Mouse (Mus musculus) left cerebral cortex, adult 8-10 months (tissue): ENCODE measurements at regions not wholly inside any gene's neighbourhood (a gene's known extent, or its start where the extent isn't known, plus 50 kb on each side); places are given as distances from the start of the nearest gene placed in this dataset.
A peak's percentile ranks its signal among the peaks of the same experiment; 100 is the strongest.

Experiments used
- DNase-seq, 2 experiments: peaks; one replicate each; pipeline ENCODE4 v3.0.0; 2022; ENCODE audit warnings: low spot score in 2 of 2

DNA sequence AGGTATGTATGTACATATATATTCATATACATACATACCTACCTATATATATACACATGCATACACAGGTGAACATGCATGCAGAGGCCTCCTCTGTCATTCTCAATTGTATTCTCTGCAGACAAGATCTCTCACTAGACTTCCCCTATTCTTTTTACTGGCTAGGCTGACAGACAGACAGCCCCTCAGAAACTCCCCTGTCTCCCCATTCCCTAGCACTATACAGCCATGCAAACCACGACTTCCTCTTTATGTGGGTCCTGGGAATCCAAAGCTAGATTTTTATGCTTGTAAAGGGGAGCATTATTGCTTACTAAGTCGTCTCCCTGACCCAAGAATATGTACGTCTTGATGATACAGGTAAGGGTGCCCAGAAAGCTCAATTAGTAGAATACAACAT lies 86.9 kb downstream of the Fam124b start:
- DNase-seq: no peak

DNA sequence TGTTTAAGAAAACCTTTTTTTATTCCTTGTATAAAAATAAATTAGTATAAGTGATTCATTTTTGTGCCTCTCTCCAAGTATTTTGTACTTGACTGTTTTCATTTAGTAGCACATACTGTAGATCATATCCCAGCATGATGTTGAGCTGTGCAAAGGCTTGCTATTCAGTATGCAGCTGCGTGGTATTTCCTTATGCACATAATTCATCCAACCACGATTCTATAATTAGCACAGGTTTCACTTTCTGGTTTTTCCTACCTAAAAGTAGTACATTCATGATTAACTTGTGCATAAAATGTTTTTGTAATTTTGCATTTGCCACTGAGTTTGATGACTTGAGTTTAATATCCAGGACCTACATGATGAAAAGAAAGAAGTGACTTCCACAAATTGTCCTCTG lies 94.3 kb downstream of the Fam124b start:
- DNase-seq: peak in 1 of 2 experiments; percentile 18

DNA sequence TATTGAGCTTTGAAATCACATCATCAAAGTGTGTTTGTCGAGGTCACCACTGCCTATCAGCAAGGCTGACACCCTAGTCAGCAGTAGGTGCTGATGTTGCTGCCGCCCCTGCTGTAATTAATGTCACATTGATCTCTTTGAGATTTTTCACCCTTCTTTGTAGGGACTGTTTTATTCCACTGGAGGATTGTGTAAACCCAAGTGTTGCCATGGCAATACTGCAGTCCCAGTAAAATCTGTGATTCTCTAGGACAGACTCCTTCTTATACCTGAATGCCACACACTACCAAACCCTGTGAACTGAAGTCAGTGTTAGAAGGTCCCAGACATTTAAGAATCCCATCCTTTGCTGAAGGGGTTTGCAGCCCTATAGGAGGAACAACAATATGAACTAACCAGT lies 102.4 kb downstream of the Fam124b start:
- no peak for DNase-seq

DNA sequence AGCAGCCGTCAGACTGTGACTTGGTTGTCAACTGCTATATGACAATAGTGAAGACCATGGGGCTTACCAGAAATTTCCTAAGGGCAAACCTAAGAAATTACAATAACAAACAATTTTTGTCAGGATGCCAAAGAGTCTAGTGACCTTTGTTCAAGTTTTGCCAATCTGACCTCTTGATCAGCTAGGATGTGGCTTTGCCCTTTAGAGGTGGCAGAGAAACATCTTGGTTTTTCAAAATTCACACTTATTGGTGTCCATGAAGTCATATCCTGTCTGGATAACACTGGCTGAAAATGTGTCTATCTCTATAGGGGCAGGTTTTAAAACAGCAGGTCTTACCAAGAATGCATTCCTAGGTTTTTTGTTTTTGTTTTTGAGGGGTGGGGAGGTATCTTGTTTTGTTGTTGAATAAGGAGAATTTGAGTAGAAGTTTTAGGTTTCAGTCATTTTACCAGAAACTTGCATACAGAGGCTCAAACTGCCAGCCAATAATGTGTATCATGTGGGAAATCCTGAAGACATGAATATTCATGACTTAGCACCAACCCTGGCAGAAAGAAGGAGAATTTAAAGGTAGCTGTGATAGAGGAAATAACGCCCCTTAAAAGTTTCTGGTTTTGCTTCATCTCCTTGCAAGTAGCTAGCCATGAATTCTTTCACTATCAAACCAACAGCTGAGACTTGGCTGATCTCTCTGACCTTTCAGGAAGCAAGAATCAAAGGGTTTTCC lies 110.4 kb downstream of the Fam124b start:
- DNase-seq: no peak

DNA sequence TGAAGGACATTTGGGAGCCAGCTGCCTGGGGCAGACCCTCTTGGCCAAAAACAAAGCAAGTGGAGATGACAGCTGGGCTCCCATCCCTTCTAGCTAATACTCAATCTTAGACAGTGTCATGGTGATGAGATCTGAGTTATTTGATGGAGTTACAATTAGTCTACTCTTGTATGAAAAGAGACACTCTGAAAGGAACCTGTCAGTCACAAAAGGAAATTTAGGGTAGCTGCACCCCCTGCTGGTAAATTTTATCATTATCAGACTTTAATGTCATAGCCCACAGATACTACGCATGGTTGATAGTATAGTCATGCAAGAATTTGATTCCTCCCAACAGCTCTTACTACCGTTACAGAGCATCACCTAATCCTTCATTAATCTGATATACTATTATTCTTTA lies 112.0 kb downstream of the Fam124b start:
- DNase-seq: no peak

DNA sequence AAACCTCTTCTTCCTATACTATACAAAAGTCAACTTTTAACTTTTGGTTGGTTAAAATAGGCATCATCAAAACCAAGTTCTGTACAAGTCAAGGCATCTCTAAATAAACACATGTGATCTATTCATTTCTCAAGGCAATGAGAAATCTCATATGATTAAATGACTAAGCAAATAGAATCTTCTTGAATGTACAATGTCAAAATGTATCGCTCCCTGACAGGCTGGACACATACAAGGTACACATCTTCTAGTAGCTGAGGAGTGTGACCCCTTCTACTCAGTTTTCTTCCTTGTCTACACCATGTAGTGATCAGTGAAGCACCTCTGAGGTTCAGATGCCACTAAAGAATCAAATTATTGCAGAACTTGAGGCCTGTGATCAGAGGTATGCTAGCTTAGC lies 120.0 kb downstream of the Fam124b start:
- DNase-seq: no peak

DNA sequence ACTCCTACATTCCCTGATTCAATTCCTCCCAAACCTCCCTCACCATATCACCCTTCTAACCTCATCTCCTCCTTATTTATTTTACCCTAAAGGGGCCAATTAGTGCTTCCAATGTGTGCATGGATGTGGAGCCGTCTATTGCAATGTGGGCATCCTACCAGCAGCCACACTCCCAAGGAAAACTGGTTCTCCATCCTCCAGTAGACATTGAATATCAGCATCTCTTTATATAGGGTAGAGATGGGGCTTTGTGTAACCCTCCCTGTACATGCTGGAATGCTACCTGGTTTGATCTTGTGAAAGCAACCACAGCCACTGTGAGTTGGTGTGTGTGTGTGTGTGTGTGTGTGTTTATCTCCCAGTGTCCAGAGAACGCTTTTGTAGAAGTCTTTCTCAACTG lies 126.5 kb downstream of the Fam124b start:
- no peak for DNase-seq

DNA sequence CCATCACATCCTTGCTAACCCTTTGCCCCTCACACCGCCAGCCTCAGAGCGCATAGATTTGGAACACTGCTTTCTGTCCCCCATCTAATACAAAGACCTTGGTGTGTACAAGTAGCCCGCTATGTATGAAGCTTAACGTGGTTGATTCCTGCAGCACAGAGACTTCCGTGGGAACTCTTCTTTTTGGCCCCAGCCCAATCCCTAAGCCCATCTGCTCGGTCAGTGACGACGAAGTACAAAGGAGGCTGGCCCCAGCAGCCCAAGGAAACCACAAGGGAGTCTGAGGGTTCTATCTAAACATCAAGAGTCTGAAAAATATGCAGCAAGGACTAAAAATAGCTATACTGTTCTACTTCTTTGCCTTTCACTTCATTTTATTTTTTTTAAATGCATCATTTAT lies 126.9 kb downstream of the Fam124b start:
- no peak for DNase-seq

DNA sequence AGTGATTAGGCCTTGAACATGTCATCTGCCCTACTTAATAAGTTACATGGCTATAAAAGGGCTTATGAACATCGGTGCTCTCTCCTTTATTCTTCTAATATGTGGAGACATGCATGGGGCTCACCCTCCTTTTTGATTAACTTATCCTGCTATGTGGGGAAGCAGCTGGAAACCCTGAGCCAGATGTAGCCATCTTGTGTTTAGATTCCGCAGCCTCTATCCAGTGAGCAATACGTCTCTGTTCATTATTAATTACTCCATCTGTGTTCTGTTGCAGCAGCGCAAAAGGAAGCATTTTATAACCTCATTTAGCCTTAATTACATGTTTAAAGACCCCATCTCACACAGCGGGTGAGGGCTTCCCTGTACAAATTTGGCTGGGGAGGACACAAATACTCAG lies 129.6 kb downstream of the Fam124b start:
- no peak for DNase-seq

DNA sequence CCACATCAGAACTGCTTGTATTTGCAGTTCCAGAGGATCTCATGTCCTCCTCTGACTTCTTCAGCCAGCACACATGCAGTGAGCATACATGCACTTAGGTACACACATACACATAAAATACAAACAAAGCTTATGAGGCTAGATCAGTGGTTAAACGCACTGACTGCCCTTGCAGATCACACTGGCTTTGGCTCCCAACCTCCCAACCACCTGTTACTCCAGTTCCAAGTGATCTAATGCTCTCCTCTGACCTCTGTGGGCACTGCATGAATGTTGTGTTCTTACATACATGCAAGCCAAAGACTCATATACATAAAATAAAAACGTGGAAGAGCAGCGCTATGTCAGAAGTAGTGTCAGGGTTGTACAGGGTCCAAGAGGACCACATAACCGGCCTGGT lies 141.9 kb downstream of the Fam124b start:
- DNase-seq: no peak

DNA sequence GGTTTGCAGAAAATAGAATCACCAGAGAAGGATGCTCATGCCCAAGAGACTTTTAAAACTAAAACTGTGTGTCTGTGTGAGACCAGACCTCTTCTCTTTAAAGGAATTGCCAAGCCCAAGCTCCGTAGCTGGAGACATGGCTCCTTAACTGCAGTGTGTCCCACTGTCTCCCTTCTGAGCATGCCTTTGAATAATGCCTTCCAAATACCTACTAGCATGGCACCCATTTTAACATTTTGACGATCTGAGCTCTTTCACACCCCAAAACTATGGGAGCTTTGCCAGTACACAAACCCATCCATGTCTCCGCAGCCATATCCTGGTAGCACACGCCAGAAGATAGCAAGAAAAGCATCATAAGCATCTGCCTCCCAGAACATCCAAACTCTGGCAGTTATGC lies 143.9 kb downstream of the Fam124b start:
- DNase-seq: no peak

DNA sequence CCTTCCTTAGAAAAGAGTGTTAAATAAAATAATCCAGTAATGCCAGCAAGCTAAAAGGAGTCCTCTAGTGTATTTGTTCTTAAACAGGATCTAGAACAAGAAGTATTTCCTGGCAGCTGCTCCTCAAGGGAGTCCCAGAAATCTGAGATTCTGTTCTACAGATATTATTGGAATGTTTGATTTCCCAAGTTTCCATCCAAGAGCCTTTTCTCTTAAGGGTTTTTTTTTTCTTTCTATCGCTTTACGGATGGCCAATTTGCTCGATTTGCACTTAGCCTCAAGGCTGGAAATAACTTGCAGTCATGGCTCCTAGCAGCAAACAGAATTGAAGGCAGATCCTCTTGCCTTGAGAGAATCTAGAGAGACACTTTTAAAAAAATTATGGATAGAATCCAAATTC lies 144.3 kb downstream of the Fam124b start:
- no peak for DNase-seq

DNA sequence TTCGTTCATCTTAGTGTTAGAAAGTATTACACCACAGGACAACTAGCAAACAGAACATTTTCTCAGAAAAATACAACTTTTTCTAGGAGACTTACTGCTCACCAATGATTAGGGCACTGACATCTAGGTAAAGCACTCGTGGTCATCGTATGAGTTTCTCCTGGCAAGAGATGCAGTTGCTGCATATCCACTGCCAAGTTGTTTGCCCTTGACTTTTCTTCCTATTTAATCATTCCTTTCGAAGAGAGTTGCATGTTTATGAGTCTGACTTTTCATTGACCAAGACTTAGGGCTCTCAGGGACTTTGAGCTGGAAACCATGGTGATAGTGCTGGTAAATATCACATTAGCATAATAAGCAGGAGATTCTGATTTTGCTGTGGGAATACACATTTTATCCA lies 149.1 kb downstream of the Fam124b start:
- no peak for DNase-seq

DNA sequence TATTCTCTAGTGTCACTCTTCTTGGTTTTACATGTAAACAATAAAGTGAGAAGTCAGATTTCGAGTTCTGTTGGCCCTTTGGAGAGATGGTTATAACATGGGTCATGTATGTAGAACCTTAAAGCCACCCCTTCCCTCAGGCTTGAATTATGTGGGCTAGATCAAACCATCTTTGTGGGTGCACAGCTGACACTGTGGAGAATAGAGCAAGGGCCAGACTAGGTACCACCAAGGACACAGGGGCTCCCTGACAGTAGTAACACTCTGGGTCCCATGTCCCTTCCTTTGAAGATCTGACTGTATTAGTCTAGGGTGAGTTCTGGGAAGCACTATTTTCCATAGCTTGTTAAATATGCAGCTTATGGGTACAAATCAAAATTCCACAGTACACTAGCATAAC lies 156.2 kb downstream of the Fam124b start:
- no peak for DNase-seq

DNA sequence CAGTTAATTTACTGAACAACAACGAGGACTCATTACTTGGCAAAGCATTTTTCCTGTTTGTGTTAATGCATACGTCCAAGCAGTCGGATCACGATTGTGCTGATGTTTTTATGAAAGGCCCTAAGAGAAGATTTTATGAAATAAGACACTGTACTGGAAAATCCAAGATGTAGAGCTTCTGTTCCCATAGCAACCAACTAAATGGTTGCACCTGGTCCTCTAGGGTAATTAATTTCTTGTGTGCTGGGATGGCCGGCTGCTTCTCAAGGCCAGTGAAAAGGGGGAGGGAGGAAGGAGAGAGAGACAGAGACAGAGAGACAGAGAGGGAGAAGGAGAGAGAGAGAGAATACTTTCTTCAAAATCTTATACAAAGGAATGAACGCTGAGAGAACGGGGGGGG lies 156.6 kb downstream of the Fam124b start:
- DNase-seq: no peak

DNA sequence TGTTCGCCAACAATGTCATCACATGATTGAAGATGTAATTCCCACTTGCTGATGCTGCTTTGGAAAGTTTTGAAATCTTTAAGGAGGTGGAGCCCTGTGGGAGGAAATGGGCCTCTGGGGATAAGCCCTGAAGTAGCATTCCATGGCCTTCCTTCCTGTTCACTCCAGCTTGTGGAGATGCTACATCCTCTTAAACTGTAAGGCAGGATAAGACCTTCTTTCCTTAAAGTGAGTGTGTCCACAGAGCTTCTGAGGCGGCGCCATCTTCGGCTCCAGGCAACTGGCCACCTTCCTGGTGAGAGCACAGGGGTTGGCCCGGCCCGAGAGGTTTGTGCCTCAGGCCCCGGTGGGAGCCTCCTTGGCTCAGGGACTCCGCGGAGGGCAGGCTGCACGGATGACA lies 173.1 kb downstream of the Fam124b start:
- no peak for DNase-seq

DNA sequence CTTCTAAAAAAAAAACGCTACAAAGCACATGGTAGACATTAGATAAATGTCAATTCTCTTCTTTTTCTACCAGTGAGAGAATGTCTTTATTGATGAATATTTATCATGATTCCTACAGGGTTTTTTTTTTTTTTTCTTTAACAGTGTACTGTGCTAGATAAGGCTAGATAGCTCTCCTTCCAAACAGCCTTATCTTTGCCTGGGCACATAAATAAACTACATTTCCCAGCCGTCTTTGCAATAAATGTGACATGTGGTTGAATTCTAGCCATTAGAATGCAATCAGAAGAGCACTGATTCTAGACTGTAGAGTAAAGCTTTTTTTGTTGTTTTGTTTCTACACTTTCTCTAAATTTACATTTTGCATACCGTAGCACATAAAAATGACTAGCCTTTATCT lies 177.9 kb downstream of the Fam124b start:
- DNase-seq: no peak

DNA sequence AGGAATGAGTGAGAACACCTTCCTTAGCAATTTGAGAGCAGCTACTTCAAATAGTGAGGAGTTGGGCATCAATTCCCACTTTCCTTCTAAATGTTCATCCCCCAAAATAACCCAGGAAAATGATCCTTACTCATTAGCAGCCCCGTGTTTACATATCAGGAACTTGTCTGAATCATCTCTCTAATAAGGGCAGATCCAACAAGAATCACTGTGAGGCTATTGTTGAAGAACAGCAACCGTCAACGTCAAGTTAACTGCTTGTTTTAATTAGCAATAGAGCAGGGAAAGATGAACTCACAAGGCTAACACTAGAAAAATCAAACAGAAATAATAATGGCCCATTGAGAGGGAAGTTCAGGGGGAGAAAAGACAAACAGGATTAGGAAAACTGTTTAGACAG lies 178.4 kb downstream of the Fam124b start:
- no peak for DNase-seq

DNA sequence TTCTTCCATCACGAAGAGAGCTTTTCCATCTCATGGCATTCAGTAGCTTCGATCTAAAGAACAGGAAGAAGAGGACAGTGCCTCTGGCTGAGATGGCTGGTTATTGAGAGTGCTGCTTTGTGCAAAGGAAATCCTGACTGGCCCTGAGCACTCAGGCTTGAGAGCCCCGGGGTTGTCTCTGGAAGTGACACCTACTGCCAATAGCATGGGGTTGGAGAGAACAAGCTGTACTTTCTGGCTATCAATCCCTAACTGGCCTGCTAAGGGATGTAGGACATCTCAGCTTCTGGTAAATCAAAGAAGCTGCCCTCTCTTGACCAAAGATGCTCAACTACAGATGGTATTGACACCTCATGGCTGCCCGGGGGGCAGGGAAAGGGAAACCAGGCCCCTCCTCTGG lies 178.2 kb upstream of the Serpine2 start:
- DNase-seq: no peak

DNA sequence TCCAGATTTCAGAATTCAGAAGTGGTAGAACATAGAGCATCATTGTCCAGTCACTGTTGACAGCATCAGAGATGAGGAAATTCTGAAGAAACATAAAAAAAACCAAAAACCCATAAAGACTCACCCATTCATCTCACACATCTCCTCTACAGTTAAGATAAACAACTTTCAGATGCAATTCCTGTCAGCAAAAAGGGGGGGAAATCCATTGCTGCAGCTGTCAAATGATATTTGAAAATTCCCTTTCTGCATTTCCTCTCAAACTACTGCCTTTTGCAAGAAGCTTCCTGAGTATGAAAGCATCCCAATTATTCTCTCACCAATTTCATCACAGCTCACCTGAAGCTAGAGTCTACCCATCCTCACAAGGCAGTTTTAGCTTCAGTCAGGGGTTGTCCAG lies 177.1 kb upstream of the Serpine2 start:
- no peak for DNase-seq

DNA sequence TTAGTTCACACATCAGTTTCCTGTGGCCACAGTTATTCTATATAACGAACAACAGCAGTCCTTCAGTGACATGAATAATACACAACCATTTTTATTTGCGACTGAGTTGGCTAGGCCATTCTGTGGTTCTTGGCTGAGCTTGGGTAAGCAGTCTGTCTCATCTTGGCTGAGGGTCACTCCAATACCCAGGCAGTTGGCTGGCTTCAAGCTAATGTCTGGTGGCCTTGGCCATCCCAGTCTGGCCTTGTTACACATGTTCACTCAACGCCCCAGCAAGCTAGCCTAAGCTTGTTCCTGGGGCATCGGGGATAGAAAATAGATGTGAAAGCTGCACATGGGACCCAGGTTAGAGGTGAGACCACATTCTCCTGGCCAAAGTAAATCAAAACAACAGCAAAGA lies 175.5 kb upstream of the Serpine2 start:
- DNase-seq: no peak

DNA sequence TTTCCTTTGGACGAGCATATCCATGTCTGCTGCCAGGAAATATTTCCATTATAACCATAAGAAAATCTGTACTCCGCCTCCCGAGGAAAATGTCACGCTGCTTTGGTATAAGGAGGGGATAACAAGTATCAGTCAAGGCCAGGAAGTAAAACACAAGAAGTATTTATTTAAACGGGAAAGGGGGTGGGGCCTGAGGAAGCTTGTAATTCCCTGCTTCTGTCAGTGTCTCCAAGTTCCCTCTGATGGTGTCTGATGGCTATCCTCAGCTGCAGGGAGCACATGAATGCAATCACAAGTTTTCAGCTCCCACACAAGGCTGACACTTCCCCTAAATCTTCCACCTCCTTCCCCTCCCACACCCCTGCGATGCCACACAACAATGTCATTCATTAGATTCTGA lies 172.5 kb upstream of the Serpine2 start:
- DNase-seq: no peak

DNA sequence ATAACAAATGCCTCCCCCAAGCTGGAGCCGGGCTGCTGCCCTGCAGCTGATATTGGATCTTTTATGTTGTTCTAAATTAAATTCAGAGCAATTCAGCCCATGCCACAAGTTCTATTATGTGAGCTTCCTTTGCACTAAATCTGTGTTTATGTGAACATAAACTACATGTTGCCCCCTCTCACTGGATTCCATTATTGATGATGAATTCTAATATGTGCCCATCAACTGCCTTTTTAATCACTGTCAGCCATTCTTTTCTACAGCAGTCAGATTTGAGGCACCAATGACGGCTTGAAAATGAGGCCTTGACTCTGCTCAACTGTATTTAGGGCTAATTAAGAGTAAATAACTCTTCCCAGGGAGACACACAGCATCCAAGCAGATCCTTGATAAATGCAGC lies 172.1 kb upstream of the Serpine2 start:
- DNase-seq: no peak

DNA sequence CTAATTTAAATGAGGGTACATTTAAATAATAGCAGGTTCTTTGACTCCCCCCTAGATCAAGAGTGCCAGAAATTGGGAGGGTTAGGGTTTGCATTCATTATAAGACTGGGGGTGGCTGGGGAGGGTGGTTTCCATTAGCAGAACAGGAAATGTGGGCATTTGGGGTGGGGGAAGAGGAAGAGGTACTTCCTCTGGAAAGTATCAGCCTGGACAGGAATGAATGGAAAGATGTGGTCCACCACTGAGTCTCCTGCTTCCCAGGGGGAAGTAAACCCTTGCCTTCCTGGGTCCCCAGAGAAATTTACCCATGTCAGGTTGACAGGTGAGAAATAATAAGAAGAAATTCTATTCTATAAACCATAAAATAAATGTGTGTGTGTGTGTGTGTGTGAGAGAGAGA lies 171.5 kb upstream of the Serpine2 start:
- DNase-seq: no peak
